Mouse (Mus musculus): Measurements from ENCODE around the gene Ctsf. TPM values are rescaled to one million over a fixed set of nuclear protein-coding genes. Genes with fewer than 3 reads are reported as not detected.

Gene Ctsf
- polyA plus RNA-seq, 1 experiment from 2014 or later: 34.1 TPM

GRCm38 (mm10) chr19:4842611-4843010 is 12.3 kb upstream of the Ctsf start:
- DNase-seq (ENCODE audit: low spot score, missing footprints) (no peak), ATAC-seq (ENCODE audit: low FRiP score) (no peak)
- H3K4me2 ChIP-seq: no peak overlapping the region
- no peaks in the 10 kb centered on the region for H3K36me3 ChIP-seq (ENCODE audit: control insufficient read depth, insufficient read depth, low read length)
- H3K4me1 ChIP-seq (ENCODE audit: control insufficient read depth, insufficient read depth, low read length): peaks cover 9% of the 10 kb centered on the region
- WGBS: 67% methylated on average over 2 of the region's 2 CpGs
- H3K4me3 ChIP-seq (ENCODE audit: low read depth, low read length): no peak overlapping the region
- no peak overlapping the region for H3K27ac ChIP-seq (ENCODE audit: low read depth, low read length)
- no peak overlapping the region for H3K9ac ChIP-seq (ENCODE audit: low read length)
- H3K9me3 ChIP-seq (ENCODE audit: control insufficient read depth, low read length): no peaks in the 10 kb centered on the region
- peaks cover 11% of the 10 kb centered on the region for H3K27me3 ChIP-seq (ENCODE audit: control insufficient read depth, insufficient read depth, low read length)

DNA sequence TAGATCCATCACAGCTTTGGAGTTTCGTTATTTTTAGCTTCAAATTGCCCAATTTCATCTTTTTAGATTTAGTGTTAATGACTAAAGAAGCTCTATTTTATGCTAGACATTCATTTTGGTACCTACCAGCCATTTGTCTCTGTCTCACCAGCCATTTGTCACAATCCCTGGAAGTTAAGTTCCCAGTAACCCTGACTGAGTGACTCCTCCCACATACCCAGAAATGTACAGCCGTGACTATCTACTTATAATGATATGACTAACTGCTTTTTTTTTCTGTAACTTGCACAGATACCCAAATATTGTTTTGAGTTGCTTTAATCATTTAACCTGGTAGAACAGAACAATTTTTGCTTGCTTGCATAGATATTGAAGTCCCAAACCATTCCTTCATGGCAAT is 9.1 kb upstream of the Ctsf start:
- H3K27me3 ChIP-seq (ENCODE audit: control insufficient read depth, insufficient read depth, low read length): peaks cover 2% of the 10 kb centered on the region; the same call in 1 of the 2 replicates
- H3K4me3 ChIP-seq (ENCODE audit: low read depth, low read length): no peak overlapping the region
- DNase-seq (ENCODE audit: low spot score, missing footprints) (no peak), ATAC-seq (ENCODE audit: low FRiP score) (no peak)
- H3K27ac ChIP-seq (ENCODE audit: low read depth, low read length): no peak overlapping the region
- 76% methylated on average over 2 of the region's 2 CpGs for WGBS
- H3K9me3 ChIP-seq (ENCODE audit: control insufficient read depth, low read length): no peaks in the 10 kb centered on the region
- H3K9ac ChIP-seq (ENCODE audit: low read length): no peak overlapping the region
- H3K4me2 ChIP-seq: no peak overlapping the region
- no peaks in the 10 kb centered on the region for H3K4me1 ChIP-seq (ENCODE audit: control insufficient read depth, insufficient read depth, low read length)
- H3K36me3 ChIP-seq (ENCODE audit: control insufficient read depth, insufficient read depth, low read length): no peaks in the 10 kb centered on the region

DNA sequence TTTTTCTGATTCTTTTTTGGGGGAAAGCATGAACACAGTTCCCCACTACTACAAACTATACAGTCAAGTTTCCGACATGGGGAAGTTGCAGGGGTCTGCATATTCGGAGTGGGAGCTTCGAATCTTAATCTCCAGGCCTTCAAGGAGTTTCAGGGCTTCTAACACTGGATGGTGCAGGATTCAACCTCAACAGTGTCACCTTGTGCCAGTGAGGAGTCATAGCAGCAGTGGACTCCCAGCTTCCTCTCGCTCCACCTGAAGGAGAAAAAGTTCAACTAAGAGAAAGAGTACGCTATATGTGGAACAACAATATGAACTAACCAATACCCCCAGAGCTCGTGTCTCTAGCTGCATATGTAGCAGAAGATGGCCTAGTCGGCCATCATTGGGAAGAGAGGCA is 7.4 kb upstream of the Ctsf start:
- Histone ChIP-seq H3K9me3 (ENCODE audit: control insufficient read depth, low read length) (no peaks in the 10 kb centered on the region), H3K4me2 (no peak overlapping the region), H3K27me3 (ENCODE audit: control insufficient read depth, insufficient read depth, low read length) (no peaks in the 10 kb centered on the region), H3K4me3 (ENCODE audit: low read depth, low read length) (no peak overlapping the region), H3K27ac (ENCODE audit: low read depth, low read length) (no peak overlapping the region), H3K9ac (ENCODE audit: low read length) (no peak overlapping the region), H3K36me3 (ENCODE audit: control insufficient read depth, insufficient read depth, low read length) (no peaks in the 10 kb centered on the region), H3K4me1 (ENCODE audit: control insufficient read depth, insufficient read depth, low read length) (no peaks in the 10 kb centered on the region)
- ATAC-seq (ENCODE audit: low FRiP score) (no peak), DNase-seq (ENCODE audit: low spot score, missing footprints) (no peak)
- 37% methylated on average over 7 of the region's 7 CpGs for WGBS

GRCm38 (mm10) chr19:4849800-4850199 is 5.1 kb upstream of the Ctsf start:
- no peak overlapping the region for H3K9ac ChIP-seq (ENCODE audit: low read length)
- ATAC-seq (ENCODE audit: low FRiP score): no peak
- H3K4me3 ChIP-seq (ENCODE audit: low read depth, low read length): no peak overlapping the region
- H3K36me3 ChIP-seq (ENCODE audit: control insufficient read depth, insufficient read depth, low read length): no peaks in the 10 kb centered on the region
- no peaks in the 10 kb centered on the region for H3K4me1 ChIP-seq (ENCODE audit: control insufficient read depth, insufficient read depth, low read length)
- no peaks in the 10 kb centered on the region for H3K27me3 ChIP-seq (ENCODE audit: control insufficient read depth, insufficient read depth, low read length)
- no peak for DNase-seq (ENCODE audit: low spot score, missing footprints)
- no peak overlapping the region for H3K27ac ChIP-seq (ENCODE audit: low read depth, low read length)
- WGBS: 54% methylated on average over 4 of the region's 4 CpGs
- no peak overlapping the region for H3K4me2 ChIP-seq
- no peaks in the 10 kb centered on the region for H3K9me3 ChIP-seq (ENCODE audit: control insufficient read depth, low read length)

- Histone ChIP-seq H3K36me3 (ENCODE audit: control insufficient read depth, insufficient read depth, low read length) (no peaks in the 10 kb centered on the region), H3K4me3 (ENCODE audit: low read depth, low read length) (no peak overlapping the region), H3K27me3 (ENCODE audit: control insufficient read depth, insufficient read depth, low read length) (no peaks in the 10 kb centered on the region), H3K4me1 (ENCODE audit: control insufficient read depth, insufficient read depth, low read length) (0 out of 2 replicates have a peak, but pooled peaks cover 1% of the 10 kb centered on the region), H3K27ac (ENCODE audit: low read depth, low read length) (no peak overlapping the region), H3K9ac (ENCODE audit: low read length) (no peak overlapping the region), H3K9me3 (ENCODE audit: control insufficient read depth, low read length) (no peaks in the 10 kb centered on the region), H3K4me2 (no peak overlapping the region)
- 34% methylated on average over 5 of the region's 5 CpGs for WGBS
- DNase-seq (ENCODE audit: low spot score, missing footprints) (no peak), ATAC-seq (ENCODE audit: low FRiP score) (no peak)
Measured at GRCm38 (mm10) chr19:4850281-4850680, 4.6 kb upstream of the Ctsf start.

- Histone ChIP-seq H3K4me2 (peak overlapping the region; percentile 96), H3K9ac (ENCODE audit: low read length) (peak overlapping the region; percentile 75), H3K4me1 (ENCODE audit: control insufficient read depth, insufficient read depth, low read length) (peaks cover 6% of the 10 kb centered on the region; the same call in 1 of the 2 replicates), H3K36me3 (ENCODE audit: control insufficient read depth, insufficient read depth, low read length) (no peaks in the 10 kb centered on the region), H3K9me3 (ENCODE audit: control insufficient read depth, low read length) (no peaks in the 10 kb centered on the region), H3K27ac (ENCODE audit: low read depth, low read length) (peak overlapping the region; percentile 25; the same call in 1 of the 2 replicates), H3K27me3 (ENCODE audit: control insufficient read depth, insufficient read depth, low read length) (no peaks in the 10 kb centered on the region), H3K4me3 (ENCODE audit: low read depth, low read length) (peak overlapping the region; percentile 56)
- WGBS: under 1% methylated on average over 14 of the region's 14 CpGs
- no peak for DNase-seq (ENCODE audit: low spot score, missing footprints)
- ATAC-seq (ENCODE audit: low FRiP score): peak; percentile 75; the same call in 1 of the 2 replicates
Measured at GRCm38 (mm10) chr19:4855470-4855820, 515 bp downstream of the Ctsf start.

DNA sequence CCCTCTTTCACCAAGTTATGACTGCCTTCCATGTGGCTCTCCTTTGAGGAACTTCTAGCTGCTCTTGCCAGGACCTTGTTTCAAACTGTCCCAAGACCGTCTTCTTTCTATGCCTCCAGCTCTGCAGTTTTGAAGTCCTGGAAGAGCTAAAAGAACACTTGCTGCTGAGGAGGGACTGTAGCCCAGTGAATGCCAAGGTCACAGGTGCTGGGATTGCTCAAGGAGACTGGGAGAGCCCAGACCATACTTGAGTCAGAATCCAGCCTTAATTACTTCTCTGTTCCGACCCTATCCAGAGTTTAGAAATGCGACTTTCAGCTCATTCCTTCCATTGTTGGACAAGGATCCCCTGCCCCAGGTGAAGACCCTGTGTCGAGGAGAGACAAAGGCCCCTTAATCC is 1.0 kb downstream of the Ctsf start:
- Histone ChIP-seq H3K27ac (ENCODE audit: low read depth, low read length) (no peak overlapping the region), H3K27me3 (ENCODE audit: control insufficient read depth, insufficient read depth, low read length) (no peaks in the 10 kb centered on the region)

DNA sequence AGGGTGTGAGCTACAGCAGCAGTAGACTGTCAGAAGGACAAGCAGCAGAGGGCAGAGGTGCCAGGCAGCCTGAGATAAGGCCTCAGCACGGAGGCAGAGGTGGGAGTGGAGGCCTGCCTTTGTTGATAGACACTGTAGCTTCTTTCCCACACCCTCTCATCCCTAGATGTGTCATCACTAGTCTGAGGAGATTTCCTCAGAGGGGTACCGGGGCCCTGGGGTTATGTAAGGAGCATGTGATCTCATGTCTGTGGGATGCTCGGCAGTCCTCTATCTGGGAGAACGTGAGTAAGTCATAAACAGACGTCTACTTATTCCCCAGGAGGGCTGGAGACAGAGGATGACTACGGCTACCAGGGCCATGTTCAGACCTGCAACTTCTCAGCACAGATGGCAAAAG is 4.2 kb downstream of the Ctsf start:
- DNase-seq (ENCODE audit: low spot score, missing footprints) (peak; percentile 78), ATAC-seq (ENCODE audit: low FRiP score) (no peak)
- H3K9me3 ChIP-seq (ENCODE audit: control insufficient read depth, low read length): no peaks in the 10 kb centered on the region
- H3K4me1 ChIP-seq (ENCODE audit: control insufficient read depth, insufficient read depth, low read length): peaks cover 6% of the 10 kb centered on the region; the same call in 1 of the 2 replicates
- H3K4me3 ChIP-seq (ENCODE audit: low read depth, low read length): no peak overlapping the region
- no peak overlapping the region for H3K27ac ChIP-seq (ENCODE audit: low read depth, low read length)
- peaks cover 2% of the 10 kb centered on the region; the same call in 1 of the 2 replicates for H3K36me3 ChIP-seq (ENCODE audit: control insufficient read depth, insufficient read depth, low read length)
- 82% methylated on average over 6 of the region's 6 CpGs for WGBS
- no peak overlapping the region for H3K4me2 ChIP-seq
- no peaks in the 10 kb centered on the region for H3K27me3 ChIP-seq (ENCODE audit: control insufficient read depth, insufficient read depth, low read length)
- no peak overlapping the region for H3K9ac ChIP-seq (ENCODE audit: low read length)

More for the DNA sequence above, 1.0 kb downstream of the Ctsf start:
- H3K4me1 ChIP-seq (ENCODE audit: control insufficient read depth, insufficient read depth, low read length): peaks cover 6% of the 10 kb centered on the region; the same call in 1 of the 2 replicates
- H3K4me3 ChIP-seq (ENCODE audit: low read depth, low read length): peak overlapping the region; percentile 56
- peaks cover 2% of the 10 kb centered on the region; the same call in 1 of the 2 replicates for H3K36me3 ChIP-seq (ENCODE audit: control insufficient read depth, insufficient read depth, low read length)
- DNase-seq (ENCODE audit: low spot score, missing footprints) (no peak), ATAC-seq (ENCODE audit: low FRiP score) (no peak)
- peak overlapping the region; percentile 96 for H3K4me2 ChIP-seq
- no peak overlapping the region for H3K9ac ChIP-seq (ENCODE audit: low read length)
- H3K9me3 ChIP-seq (ENCODE audit: control insufficient read depth, low read length): no peaks in the 10 kb centered on the region
- 42% methylated on average over 4 of the region's 4 CpGs for WGBS

- Histone ChIP-seq H3K36me3 (ENCODE audit: control insufficient read depth, insufficient read depth, low read length) (peaks cover 2% of the 10 kb centered on the region; the same call in 1 of the 2 replicates), H3K4me3 (ENCODE audit: low read depth, low read length) (no peak overlapping the region), H3K27me3 (ENCODE audit: control insufficient read depth, insufficient read depth, low read length) (0 out of 2 replicates have a peak, but pooled peaks cover 3% of the 10 kb centered on the region), H3K4me1 (ENCODE audit: control insufficient read depth, insufficient read depth, low read length) (no peaks in the 10 kb centered on the region), H3K9ac (ENCODE audit: low read length) (no peak overlapping the region), H3K27ac (ENCODE audit: low read depth, low read length) (no peak overlapping the region), H3K9me3 (ENCODE audit: control insufficient read depth, low read length) (no peaks in the 10 kb centered on the region), H3K4me2 (no peak overlapping the region)
- DNase-seq (ENCODE audit: low spot score, missing footprints) (no peak), ATAC-seq (ENCODE audit: low FRiP score) (no peak)
- WGBS: 80% methylated on average over 6 of the region's 6 CpGs
Measured at GRCm38 (mm10) chr19:4863048-4863447, 8.1 kb downstream of the Ctsf start.

Measured in midbrain, embryonic 11.5 days (tissue).